Mouse (Mus musculus): ENCODE data around the gene Mapk9. TPM values are rescaled to one million over a fixed set of nuclear protein-coding genes. Genes with fewer than 3 reads are reported as not detected.

Mapk9 gene
- total RNA-seq, 2 experiments from 2014 or later, result 83.2 to 86.1 TPM

DNA sequence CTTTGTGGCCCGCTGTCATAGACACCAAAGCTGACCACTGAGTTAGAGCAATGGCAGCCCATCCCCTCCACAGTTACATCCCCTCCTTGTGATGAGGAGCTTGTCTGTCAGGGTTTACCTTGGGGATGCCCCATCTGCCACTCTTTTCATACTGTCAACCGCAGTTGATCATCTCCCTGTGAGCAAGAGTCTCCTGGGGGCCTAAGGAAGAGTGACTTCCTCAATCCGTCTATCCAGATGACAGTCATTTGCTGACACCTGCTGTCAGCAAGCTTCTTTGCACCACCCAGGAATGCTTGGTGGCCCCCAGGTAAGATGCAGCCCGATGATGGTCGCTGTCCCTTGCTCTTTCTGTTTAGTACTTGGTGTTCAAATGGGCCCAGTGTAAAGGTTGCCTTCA is 41.9 kb downstream of the Mapk9 start:
- no peak for DNase-seq (ENCODE audit: low spot score in 2 of 2)

DNA sequence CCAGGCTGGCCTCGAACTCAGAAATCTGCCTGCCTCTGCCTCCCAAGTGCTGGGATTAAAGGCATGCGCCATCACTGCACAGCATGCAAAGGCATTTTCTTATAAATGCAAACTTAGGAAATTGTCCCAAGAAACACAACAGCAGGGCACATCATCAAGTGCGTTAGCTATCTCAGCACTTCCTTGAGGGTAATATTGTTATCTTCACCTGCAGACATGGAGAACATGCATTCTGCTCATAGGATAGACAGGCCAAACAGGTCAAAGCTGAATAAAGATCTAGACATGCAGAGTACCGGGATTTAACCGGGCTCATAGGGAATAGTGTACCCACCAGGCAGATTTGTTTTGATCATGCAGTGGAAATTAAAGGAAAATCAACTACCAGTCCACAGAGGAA is 45.4 kb downstream of the Mapk9 start:
- no peak for DNase-seq (ENCODE audit: low spot score in 2 of 2)

DNA sequence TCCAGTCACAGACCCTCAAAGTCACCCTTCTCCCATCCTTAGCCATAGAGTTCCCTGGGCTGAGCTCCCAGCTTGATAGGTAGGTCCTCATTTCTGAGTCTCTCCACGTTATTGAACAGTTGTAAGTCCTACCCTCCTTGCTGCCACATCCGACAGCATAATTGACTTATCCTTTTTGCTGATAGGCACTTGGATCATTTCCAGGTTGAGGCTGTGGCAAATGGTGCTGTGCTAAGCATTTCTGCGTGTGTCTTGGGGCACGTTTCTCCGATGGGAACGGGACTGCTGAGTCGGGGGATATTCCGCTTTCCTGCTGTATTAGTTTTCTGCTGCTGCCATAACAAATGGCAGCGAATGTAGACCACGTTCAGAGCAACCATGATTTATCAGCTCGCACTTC is 47.3 kb downstream of the Mapk9 start:
- DNase-seq (ENCODE audit: low spot score in 2 of 2), result no peak

DNA sequence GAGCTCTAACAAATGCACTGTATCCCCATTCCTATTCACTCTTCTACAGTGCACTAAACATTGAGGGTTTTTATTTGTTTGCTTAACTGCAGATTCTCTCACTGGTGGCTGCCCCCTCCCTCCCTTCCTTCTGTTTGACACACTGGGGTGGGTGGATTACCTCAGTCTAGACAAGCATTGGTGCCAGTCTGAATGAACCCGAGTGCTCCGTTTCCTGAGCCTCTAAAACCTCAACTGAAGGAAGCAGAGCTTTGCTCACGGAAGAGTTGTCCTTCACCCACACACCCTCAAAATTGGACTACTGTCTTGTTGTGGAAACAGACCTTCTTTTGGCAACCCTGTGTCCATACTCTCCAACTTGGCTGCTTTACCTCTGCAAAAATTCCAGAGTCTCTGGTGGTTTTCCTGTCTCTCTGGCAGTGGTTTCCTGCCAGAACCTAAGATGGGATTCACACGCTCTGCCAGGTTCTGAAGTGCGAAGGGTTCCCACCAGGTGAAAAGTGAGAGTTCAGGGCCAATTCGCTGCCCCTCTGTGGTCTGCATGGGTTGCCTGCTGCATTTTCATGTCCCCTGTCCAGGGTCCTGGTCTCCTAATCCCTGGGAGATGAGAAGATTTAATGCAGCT is 49.5 kb downstream of the Mapk9 start:
- DNase-seq (ENCODE audit: low spot score in 2 of 2), result no peak

DNA sequence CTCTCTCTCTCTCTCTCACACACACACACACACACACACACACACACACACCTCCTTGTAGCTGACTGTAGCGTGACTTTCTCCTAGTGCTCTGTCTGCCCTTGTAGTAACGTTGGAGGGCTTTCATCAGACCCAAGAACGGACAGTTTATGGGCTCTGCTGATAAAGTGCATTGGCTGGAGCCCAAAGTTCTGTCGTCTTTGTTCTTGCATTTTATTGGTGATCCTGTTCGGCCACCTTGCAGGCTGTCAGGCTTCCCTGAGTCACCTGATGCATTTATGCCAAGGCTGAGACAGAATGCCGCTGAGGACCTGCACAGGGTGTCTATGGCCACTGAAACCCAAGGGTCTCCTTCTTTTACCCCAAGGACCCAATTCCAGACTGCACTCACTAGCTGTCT is 53.5 kb downstream of the Mapk9 start:
- no peak for DNase-seq (ENCODE audit: low spot score in 2 of 2)

DNA sequence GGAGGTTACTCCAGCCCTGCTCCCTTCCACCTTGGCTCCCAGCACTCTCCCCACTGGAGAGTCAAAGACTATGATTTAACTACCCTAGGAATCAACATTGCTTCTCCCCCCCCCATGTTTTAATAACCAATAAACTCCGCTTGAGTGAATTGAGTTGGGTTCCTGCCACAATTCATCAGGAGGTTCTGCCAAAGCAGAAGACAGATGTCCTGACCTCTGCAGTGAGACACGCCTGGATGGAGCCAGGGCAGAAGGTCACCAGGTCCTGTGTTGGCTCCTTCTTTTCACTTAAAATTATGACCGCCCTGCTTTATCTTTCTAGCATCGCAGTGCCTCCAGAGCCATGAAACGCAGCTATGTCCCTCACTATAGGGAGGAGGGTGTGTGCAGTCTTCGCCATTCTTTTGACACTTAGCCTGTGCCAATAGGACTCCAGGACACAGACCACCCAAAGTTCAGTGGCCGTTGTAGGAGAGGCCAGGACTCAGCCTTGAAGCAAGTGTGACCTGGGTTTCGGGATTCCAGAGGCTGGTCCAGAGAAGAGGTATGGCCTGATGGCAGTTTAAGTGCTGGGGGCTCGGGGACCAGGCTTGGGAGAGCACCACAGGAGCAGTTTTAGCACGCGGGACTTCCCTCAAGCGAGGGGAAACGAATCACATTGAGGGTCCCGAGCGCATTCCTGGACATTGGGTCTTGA is 54.6 kb downstream of the Mapk9 start:
- DNase-seq (ENCODE audit: low spot score in 2 of 2), result no peak

DNA sequence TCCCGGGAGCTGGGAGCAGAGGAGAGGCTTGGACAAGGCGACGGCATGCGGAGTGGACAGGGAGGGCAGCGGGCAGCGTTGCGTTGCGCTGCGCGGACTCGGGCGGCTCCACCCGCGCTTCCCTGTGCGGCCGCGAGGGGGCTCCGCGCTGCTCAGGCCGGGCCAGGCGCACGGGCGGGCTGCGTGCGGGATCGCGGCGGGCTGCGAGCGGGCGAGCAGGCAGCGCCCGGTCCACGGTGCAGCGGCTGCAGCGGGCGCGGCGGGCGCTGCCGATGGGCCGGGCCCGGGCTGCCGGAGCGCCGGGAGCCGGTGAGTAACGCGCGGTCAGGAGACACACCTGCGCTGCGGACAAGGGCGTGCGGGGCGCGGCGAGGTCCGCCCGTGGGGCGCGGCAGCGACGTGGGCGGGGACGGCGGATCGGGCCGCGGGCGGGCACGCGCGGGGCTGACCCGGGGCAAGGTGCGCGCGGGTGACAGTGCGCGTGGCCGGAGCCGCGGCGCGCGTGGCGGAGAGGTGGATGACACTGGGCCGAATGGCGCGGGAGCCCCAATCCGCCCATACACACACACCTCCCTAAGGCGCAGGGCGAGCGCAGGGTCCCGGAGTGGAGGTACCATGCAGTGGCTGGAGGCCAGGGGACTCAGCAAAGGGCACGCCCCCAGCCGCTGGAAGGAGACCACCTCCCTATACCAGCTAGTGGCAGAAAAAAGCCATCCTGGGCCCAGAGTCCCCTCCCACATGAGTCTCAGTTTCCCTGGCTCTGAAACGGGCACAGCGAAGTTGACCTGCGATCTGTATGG is 55.3 kb downstream of the Mapk9 start, which contains the start of gene Rasgef1c:
Gene Rasgef1c (plus strand): TSS at position 177 of the 800 bp plus-strand sequence.
- DNase-seq (ENCODE audit: low spot score in 2 of 2), result peak; percentile 40 to 67

DNA sequence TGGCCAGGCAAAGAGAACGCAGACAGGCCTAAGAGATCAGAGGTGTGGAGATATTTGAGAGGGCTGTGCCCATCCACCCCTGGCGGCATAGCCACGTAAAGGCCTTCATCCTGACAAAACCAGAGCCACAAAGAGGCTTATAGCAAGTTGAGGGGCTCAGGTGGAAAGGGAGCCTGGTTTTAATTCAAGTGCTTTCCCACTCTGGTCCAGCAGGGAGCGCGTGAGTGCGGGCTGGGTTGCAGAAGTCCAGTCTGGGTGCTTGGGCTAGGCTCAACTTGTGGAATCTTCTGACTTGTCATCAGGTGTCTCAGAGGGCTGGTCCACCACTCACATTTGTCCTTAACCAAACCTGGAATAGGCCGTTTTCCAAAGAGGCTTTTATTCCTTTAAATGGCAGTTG is 56.8 kb downstream of the Mapk9 start:
- peak; percentile 42 to 43 for DNase-seq (ENCODE audit: low spot score in 2 of 2)

DNA sequence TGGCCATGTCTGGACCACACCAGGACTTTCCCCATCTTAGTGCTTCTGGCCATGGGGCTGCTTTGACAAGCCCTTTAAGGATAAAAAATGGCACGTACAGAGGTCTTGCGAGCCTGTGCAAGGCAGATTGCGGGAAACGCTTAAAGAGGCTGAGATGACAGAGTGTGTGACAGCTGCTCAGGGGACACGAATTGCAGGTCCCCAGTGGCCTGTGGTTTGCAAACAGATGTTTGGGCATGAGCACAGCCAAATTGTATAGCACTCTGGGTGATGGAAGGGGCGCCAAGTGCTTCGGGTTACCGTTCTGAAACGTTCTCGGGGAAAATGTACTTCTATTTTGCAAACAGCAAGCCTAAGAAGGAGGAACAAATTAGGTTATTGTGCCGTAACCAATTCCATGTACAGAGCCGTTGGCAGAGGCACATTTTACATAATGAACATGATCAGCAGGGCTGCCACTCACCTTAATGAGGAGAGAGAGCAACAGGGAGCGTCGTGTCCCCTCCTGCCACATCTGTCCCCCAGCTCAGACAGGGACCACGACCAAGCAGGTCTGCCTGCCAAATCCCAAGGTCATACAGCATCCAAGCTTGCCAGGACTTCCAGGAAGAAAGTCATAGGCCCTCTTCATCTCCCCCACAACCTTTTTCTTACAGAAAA is 72.1 kb downstream of the Mapk9 start:
- DNase-seq (ENCODE audit: low spot score in 2 of 2), result no peak

DNA sequence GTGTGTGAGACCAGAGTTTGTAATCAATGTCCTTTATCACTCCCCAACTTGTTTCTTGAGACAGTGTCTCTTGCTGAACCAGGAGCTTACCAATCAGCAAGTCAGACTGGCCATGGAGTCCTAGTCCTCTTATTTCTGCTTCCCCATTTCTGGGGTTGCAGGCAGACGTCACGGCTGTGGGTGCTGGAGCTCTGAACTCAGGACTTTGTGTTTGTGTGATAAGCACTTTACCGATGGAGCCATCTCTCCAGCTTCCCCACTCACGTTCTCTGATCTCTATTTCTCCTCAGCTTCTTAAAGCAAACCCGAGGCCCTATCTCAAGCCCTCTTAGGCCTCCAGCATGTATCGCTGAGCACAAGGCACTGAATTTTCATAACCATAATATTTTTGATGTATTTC is 72.8 kb downstream of the Mapk9 start:
- DNase-seq (ENCODE audit: low spot score in 2 of 2), result no peak

DNA sequence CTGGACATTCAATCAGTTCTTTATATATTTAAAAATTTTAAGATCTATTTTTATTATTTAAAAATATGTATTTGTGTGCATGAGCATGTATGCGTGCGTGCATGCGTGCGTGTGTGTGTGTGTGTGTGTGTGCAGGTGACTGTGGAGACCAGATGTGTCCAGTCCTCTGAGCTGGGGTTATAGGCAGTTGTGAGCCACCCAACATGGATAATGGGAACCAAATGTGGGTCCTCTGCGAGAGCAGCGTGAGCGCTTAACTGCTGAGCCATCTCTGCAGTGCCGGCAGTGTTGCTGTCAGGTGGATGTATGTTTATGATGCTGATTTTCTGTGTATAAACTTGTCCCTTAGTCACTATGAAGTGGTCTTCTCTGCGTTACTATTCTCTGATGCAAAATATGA is 77.0 kb downstream of the Mapk9 start:
- DNase-seq (ENCODE audit: low spot score in 2 of 2), result no peak

DNA sequence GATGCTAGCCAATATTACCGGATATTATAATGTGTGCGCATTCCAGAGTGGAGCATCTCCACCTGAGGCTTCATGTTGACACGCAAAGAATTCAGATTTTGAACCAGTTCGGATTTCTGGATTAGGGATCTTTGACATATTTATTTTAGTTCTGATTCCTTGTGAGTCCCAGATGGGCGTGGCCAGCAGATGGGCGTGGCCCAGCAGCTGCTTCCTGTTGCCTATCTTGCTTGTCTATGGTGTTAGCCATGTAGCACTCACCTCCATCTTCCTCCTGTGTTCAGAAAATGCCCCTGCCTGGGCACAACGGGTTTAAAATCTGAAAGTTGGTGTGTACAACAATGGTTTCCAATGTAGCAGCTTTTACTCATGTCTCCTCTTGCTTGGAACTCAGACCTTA is 79.6 kb downstream of the Mapk9 start:
- no peak for DNase-seq (ENCODE audit: low spot score in 2 of 2)

DNA sequence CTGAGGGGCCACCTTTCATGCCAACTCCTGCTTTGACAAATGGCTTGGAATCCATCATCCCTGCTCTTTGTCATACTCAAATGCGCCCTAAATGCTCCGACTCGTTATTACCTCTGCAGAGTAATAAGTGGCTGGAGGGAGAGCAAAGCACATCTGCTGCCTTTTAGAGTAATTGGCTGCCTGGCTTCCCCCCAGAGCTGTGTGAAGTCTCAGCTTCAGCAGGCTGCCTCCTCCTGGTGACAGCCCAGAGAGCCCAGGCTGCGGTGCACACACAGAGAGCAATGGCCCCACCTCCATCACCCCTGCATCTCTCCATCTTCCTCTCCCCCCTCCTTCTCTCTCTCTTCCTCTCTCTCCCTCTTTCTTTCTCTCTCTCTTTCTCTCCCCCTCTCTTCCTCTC is 80.6 kb downstream of the Mapk9 start:
- no peak for DNase-seq (ENCODE audit: low spot score in 2 of 2)

DNA sequence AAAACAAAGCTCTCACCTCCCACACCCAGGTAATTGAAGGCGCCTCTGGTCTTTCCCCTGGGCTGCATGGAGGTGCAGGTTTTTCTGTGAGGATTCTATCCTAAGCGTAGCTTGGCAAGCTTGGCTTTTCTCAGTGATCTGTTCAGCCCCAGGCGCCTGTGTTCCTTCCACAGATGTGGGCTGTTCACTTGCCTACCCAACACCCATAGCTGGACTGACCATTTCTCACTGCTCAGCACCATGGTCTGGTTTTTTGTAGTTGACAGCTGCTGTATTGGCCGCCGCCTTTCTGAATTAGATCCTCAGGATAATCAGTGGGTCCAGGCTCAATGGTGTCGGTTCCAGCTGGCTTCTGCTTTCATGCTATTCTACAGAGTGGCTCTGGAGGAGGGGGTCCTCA is 81.1 kb downstream of the Mapk9 start:
- DNase-seq (ENCODE audit: low spot score in 2 of 2), result no peak

DNA sequence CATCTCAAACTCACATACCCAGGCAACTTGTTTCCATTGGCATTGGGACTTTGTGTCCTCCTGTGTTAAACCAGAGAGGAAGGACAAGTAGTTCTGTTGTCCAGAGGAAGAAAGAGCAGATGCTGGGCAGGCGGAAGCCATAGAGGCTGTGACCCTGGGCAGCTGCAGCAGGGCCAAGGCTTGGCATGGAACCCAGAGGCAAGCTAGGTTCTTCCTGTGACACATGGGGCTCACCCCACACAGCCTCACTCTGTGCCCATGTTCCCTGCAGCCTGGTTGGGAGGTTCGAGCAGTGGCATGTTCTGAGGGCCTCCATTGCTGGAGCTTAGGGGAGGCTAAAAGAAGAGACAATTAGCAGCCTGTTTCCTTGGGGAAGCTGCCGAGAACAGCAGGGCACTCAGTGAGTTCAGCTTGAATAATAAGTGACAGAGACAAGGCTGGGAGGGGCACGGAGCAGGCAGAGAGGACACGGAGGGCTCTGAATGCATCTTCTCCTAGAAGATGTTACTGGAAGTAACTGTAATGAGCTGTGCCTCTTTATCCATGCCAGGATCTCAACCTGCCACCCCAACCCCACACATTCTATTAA is 84.6 kb downstream of the Mapk9 start:
- DNase-seq (ENCODE audit: low spot score in 2 of 2), result no peak

DNA sequence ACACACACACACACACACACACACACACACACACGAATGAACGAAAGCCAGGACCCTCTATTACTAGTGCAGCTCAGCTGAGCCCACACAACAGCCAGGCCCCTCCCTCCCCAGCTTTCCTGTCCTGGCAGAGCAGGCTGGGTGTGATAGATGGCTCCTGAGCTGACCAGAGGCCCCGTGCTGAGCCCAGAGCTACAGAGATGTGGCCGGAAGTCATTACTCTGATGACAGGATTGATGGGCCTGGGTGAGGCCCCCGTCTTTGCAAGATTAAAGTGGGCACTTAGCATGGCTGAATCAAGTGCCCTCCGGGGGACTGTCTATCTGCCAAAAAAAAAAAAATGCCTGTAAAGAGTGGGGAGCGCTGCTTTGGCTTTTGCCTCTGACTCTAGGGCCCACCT is 85.3 kb downstream of the Mapk9 start:
- no peak for DNase-seq (ENCODE audit: low spot score in 2 of 2)

DNA sequence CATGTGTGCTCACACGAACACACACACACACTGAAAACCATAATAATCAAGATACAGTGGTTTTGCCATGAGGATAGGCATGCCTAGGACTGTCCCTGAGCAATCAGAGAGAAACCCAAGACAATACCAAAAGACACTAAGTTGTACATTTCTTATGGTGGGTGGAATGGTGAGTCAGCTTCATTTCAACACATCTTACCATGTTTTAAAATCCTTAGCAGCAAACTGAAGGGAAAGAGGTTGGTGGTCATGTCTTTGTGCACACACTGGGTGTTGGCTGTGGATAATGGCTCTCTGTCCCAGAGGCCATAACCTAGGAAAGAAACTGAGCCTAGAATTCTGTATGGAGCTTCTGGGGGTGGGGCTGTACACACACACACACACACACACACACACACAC is 87.3 kb downstream of the Mapk9 start:
- DNase-seq (ENCODE audit: low spot score in 2 of 2), result no peak

DNA sequence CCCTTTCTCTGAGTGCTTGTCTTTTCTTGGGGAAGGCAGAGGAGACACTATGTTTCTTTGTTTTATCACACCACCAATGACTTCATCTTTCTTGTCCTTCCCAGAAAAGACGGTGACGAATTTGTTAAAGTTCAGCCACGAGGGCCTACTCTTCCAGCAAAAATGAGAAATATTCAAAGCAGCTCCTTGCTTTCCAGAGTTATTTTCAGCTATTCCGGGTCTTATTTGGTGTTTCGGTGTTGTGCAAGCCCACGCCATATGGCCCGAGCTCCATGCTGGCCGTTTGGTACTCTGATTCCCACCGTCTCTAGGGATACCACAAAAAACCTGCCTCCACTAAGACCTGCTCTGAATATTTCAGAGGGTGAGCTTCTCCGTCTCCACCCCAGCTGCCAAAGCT is 87.8 kb downstream of the Mapk9 start:
- no peak for DNase-seq (ENCODE audit: low spot score in 2 of 2)

All from adrenal gland, postnatal 4 days (tissue).